Mouse (Mus musculus) liver, embryonic 14.5 days (tissue): ENCODE data around the gene Gnat3. TPM values are rescaled to one million over a fixed set of nuclear protein-coding genes. Genes with fewer than 3 reads are reported as not detected.

Experiments
- ATAC-seq: fragments of 200-750 bp; cut with Nextera tagmentation; 2 replicates; pipeline ENCODE4 v1.8.0; 2017; ENCODE audit warnings: moderate number of reproducible peaks, mild to moderate bottlenecking, moderate library complexity; ENCODE audit not compliant: insufficient read depth
- DNase-seq, 3 experiments: peaks; one replicate each; pipeline ENCODE4 v3.0.0-alpha.2; 2012 to 2013; ENCODE audit warnings: low read depth in 3 of 3, low spot score in 3 of 3
- H3K27ac ChIP-seq: fragments of 300-500 bp; sonication (generic); 2 replicates; pipeline ENCODE4 v1.5.1; 2014; ENCODE audit warnings: moderate library complexity, mild to moderate bottlenecking, control low read depth, inconsistent platforms
- H3K27me3 ChIP-seq: fragments of 300-500 bp; sonication (generic); 2 replicates; pipeline ENCODE4 v1.6.1; 2014; ENCODE audit warnings: mild to moderate bottlenecking, low read length, moderate library complexity; ENCODE audit not compliant: control insufficient read depth, insufficient read depth
- H3K36me3 ChIP-seq: fragments of 300-500 bp; sonication (generic); replicated peaks from 2 replicates; pipeline ENCODE4 v1.6.1; 2014; ENCODE audit warnings: low read depth; ENCODE audit not compliant: control insufficient read depth, insufficient read depth
- H3K4me1 ChIP-seq, 2 experiments: fragments of 200-500 bp in 1 of 2; fragments of 300-500 bp in 1 of 2; sonication (generic) in 1 of 2; replicated peaks; 2 replicates each; pipeline ENCODE4 v1.6.1; 2012 to 2014; ENCODE audit warnings: antibody characterized with exemption in 1 of 2, inconsistent platforms in 1 of 2, low read length in 1 of 2; ENCODE audit not compliant: control insufficient read depth in 2 of 2, insufficient read depth in 2 of 2
- H3K4me2 ChIP-seq: fragments of 300-500 bp; sonication (generic); 2 replicates; pipeline ENCODE4 v1.6.1; 2014; ENCODE audit warnings: low read depth, mild to moderate bottlenecking, control low read depth, moderate library complexity
- H3K4me3 ChIP-seq, 2 experiments: fragments of 200-500 bp in 1 of 2; fragments of 300-500 bp in 1 of 2; sonication (generic) in 1 of 2; 2 replicates each; pipeline ENCODE4 v1.5.1; 2012 to 2014; ENCODE audit warnings: low read depth in 2 of 2, low read length in 2 of 2, mild to moderate bottlenecking in 2 of 2, control low read depth in 1 of 2, inconsistent platforms in 1 of 2, moderate library complexity in 1 of 2; ENCODE audit not compliant: insufficient read depth in 1 of 2
- H3K9ac ChIP-seq: fragments of 300-500 bp; sonication (generic); replicated peaks from 2 replicates; pipeline ENCODE4 v1.6.1; 2014; ENCODE audit warnings: mild to moderate bottlenecking, control low read depth, moderate library complexity
- H3K9me3 ChIP-seq: fragments of 300-500 bp; sonication (generic); 2 replicates; pipeline ENCODE4 v1.6.1; 2016; ENCODE audit warnings: low read length, mixed read lengths; ENCODE audit not compliant: control insufficient read depth
- CTCF ChIP-seq: IDR thresholded peaks from 2 replicates; pipeline ENCODE4 v1.5.1; 2016; ENCODE audit warnings: antibody characterized with exemption, low read depth, control low read depth
- EP300 ChIP-seq: IDR thresholded peaks from 2 replicates; pipeline ENCODE4 v1.6.1; 2016; ENCODE audit warnings: antibody characterized with exemption, low read depth
- WGBS: fragments of 180-500 bp; shearing (Covaris S2); extraction: QIAGEN DNeasy Blood & Tissue Kit; methylation state at CpG from one replicate; pipeline ENCODE4 v1.1.7; 2014; ENCODE audit not compliant: insufficient replicate concordance; 5-methylcytosine and 5-hydroxymethylcytosine counted together
- polyA plus RNA-seq, 2 experiments: library from polyadenylated mRNA; depleted of rRNA in 1 of 2; stranded (reverse) in 1 of 2; unstranded in 1 of 2; fragments of >200 nt; fragmentation: Nextera tagmentation in 1 of 2; extraction: Ambion mirVana in 1 of 2; gene quantifications; 2 replicates each; pipeline versions ENCODE4 v1.2.1 to v1.2.3; 2012 to 2014

The Gnat3 gene
- polyA plus RNA-seq, 2 experiments = not detected

GRCm38 (mm10) chr5:17969704-17970390 lies 7.5 kb downstream of the Gnat3 start:
- H3K9ac ChIP-seq = no peak overlapping the region
- H3K27ac ChIP-seq = no peak overlapping the region
- H3K27me3 ChIP-seq = no peaks in the 10 kb centered on the region
- H3K36me3 ChIP-seq = no peaks in the 10 kb centered on the region
- DNase-seq (peak; percentile 20 to 30 (median 24)), ATAC-seq (peak; percentile 84)
- no peaks in the 10 kb centered on the region for H3K9me3 ChIP-seq
- H3K4me3 ChIP-seq = no peak overlapping the region
- TF ChIP-seq CTCF = no peak
- peak; percentile 55 for TF ChIP-seq EP300
- H3K4me2 ChIP-seq = peak overlapping the region; percentile 26; the same call in 1 of the 2 replicates
- WGBS = 47% methylated on average over 13 of the region's 13 CpGs
- H3K4me1 ChIP-seq = peaks cover 0 to 7% of the 10 kb centered on the region in 2 experiments

GRCm38 (mm10) chr5:17970391-17970730 lies 8.0 kb downstream of the Gnat3 start:
- TF ChIP-seq EP300 (peak; percentile 57; the same call in 1 of the 2 replicates), CTCF (no peak)

GRCm38 (mm10) chr5:17980501-17981121 lies 18.3 kb downstream of the Gnat3 start:
- WGBS = 47% methylated on average over 5 of the region's 5 CpGs

More at GRCm38 (mm10) chr5:17970391-17970730, 8.0 kb downstream of the Gnat3 start:
- Histone ChIP-seq H3K27ac (no peak overlapping the region), H3K4me3 (no peak overlapping the region), H3K9me3 (no peaks in the 10 kb centered on the region), H3K9ac (no peak overlapping the region), H3K27me3 (no peaks in the 10 kb centered on the region), H3K36me3 (no peaks in the 10 kb centered on the region), H3K4me2 (no peak overlapping the region), H3K4me1 (peaks cover 0 to 7% of the 10 kb centered on the region in 2 experiments)
- WGBS = 39% methylated on average over 3 of the region's 3 CpGs
- DNase-seq = peak in 2 of 3 experiments; percentile 2 to 28
- ATAC-seq = peak; percentile 77

GRCm38 (mm10) chr5:17982770-17983169 lies 20.4 kb downstream of the Gnat3 start:
- Histone ChIP-seq H3K27me3 (no peaks in the 10 kb centered on the region), H3K4me3 (no peak overlapping the region), H3K36me3 (no peaks in the 10 kb centered on the region), H3K9ac (no peak overlapping the region), H3K4me2 (no peak overlapping the region), H3K4me1 (no peaks in the 10 kb centered on the region), H3K9me3 (no peaks in the 10 kb centered on the region), H3K27ac (no peak overlapping the region)
- DNase-seq = no peak
- TF ChIP-seq EP300 (no peak), CTCF (no peak)
- no peak for ATAC-seq
- 41% methylated on average over 4 of the region's 4 CpGs for WGBS

More at GRCm38 (mm10) chr5:17980501-17981121, 18.3 kb downstream of the Gnat3 start:
- no peaks in the 10 kb centered on the region for H3K27me3 ChIP-seq
- no peak for ATAC-seq
- H3K4me2 ChIP-seq = no peak overlapping the region
- no peak overlapping the region for H3K4me3 ChIP-seq
- no peaks in the 10 kb centered on the region for H3K4me1 ChIP-seq
- H3K36me3 ChIP-seq = no peaks in the 10 kb centered on the region
- DNase-seq = no peak
- no peak overlapping the region for H3K9ac ChIP-seq
- no peaks in the 10 kb centered on the region for H3K9me3 ChIP-seq
- TF ChIP-seq EP300 = no peak
- no peak for TF ChIP-seq CTCF
- H3K27ac ChIP-seq = no peak overlapping the region

- ATAC-seq = no peak
- TF ChIP-seq CTCF = no peak
- no peak for TF ChIP-seq EP300
- WGBS = 55% methylated on average over 3 of the region's 3 CpGs
Measured at GRCm38 (mm10) chr5:17984522-17984921, 22.2 kb downstream of the Gnat3 start.

More at GRCm38 (mm10) chr5:17984522-17984921, 22.2 kb downstream of the Gnat3 start:
- Histone ChIP-seq H3K27me3 (no peaks in the 10 kb centered on the region), H3K9ac (no peak overlapping the region), H3K36me3 (no peaks in the 10 kb centered on the region), H3K4me3 (no peak overlapping the region), H3K4me2 (no peak overlapping the region), H3K9me3 (no peaks in the 10 kb centered on the region), H3K27ac (no peak overlapping the region), H3K4me1 (no peaks in the 10 kb centered on the region)
- DNase-seq = no peak
